Mouse (Mus musculus) lung, adult 2 months (tissue): ENCODE measurements around the gene Tenm4.

ENCODE experiments used
- CTCF ChIP-seq: fragments of 200-500 bp; IDR thresholded peaks from 2 replicates; pipeline ENCODE4 v1.5.1; 2011; ENCODE audit warnings: mild to moderate bottlenecking, low read length, control low read depth; ENCODE audit not compliant: insufficient read depth
- POLR2A ChIP-seq: fragments of 200-500 bp; IDR thresholded peaks from 2 replicates; pipeline ENCODE4 v1.6.1; 2011; ENCODE audit warnings: low read depth, mild to moderate bottlenecking, control low read depth, low read length, borderline replicate concordance; ENCODE audit errors: extremely low read depth

- no peak for TF ChIP-seq POLR2A
- TF ChIP-seq CTCF: no peak
Measured at GRCm38 (mm10) chr7:96790326-96790725, 619.3 kb downstream of the Tenm4 start.
